Mouse (Mus musculus) MEL (cell line): Measurements from ENCODE around the gene Fam57b.

Experiments used
- CHD1 ChIP-seq: IDR thresholded peaks from 2 replicates; pipeline ENCODE4 v1.6.1; 2012; ENCODE audit warnings: low read depth, mild to moderate bottlenecking, inconsistent platforms, low read length, improper control_type of control experiment
- CHD2 ChIP-seq: IDR thresholded peaks from 2 replicates; pipeline ENCODE4 v1.6.1; 2011; ENCODE audit warnings: low read length, improper control_type of control experiment
- CTCF ChIP-seq, 3 experiments: IDR thresholded peaks in 2 of 3; conservative IDR thresholded peaks in 1 of 3; 2 replicates each; pipeline ENCODE4 v1.5.1; 2011 to 2012; ENCODE audit warnings: low read length in 3 of 3, low read depth in 2 of 3, mild to moderate bottlenecking in 2 of 3, improper control_type of control experiment in 1 of 3, inconsistent platforms in 1 of 3, mixed read lengths in 1 of 3, moderate library complexity in 1 of 3; ENCODE audit not compliant: control insufficient read depth in 1 of 3, insufficient read depth in 1 of 3, poor library complexity in 1 of 3, severe bottlenecking in 1 of 3
- EP300 ChIP-seq, 2 experiments: IDR thresholded peaks; 2 replicates each; pipeline ENCODE4 v1.6.1; 2011; ENCODE audit warnings: improper control_type of control experiment in 2 of 2, low read length in 2 of 2, low read depth in 1 of 2, mild to moderate bottlenecking in 1 of 2
- HCFC1 ChIP-seq: IDR thresholded peaks from 2 replicates; pipeline ENCODE4 v1.6.1; 2012; ENCODE audit warnings: low read depth, mild to moderate bottlenecking, inconsistent platforms, low read length, improper control_type of control experiment, moderate library complexity
- MAFK ChIP-seq: IDR thresholded peaks from 2 replicates; pipeline ENCODE4 v1.6.1; 2011; ENCODE audit warnings: low read depth, mild to moderate bottlenecking, low read length, improper control_type of control experiment, borderline replicate concordance
- MXI1 ChIP-seq: IDR thresholded peaks from 2 replicates; pipeline ENCODE4 v1.6.1; 2011; ENCODE audit warnings: mild to moderate bottlenecking, low read depth, low read length, improper control_type of control experiment
- POLR2A ChIP-seq, 2 experiments: IDR thresholded peaks; 2 replicates each; pipeline ENCODE4 v1.6.1; 2011 to 2012; ENCODE audit warnings: low read length in 2 of 2, mild to moderate bottlenecking in 2 of 2, control low read depth in 1 of 2, improper control_type of control experiment in 1 of 2, low read depth in 1 of 2, moderate library complexity in 1 of 2; ENCODE audit not compliant: control insufficient read depth in 1 of 2, insufficient read depth in 1 of 2, poor library complexity in 1 of 2
- POLR2AphosphoS2 ChIP-seq: IDR thresholded peaks from 2 replicates; pipeline ENCODE4 v1.6.1; 2011; ENCODE audit warnings: low read length, improper control_type of control experiment
- TAL1 ChIP-seq: IDR thresholded peaks from 2 replicates; pipeline ENCODE4 v1.6.1; 2012; ENCODE audit warnings: mild to moderate bottlenecking, inconsistent platforms, low read length, moderate library complexity, mixed read lengths
- USF2 ChIP-seq, 2 experiments: IDR thresholded peaks; 2 replicates each; pipeline ENCODE4 v1.6.1; 2011 to 2012; ENCODE audit warnings: improper control_type of control experiment in 2 of 2, low read length in 2 of 2, borderline replicate concordance in 1 of 2, inconsistent platforms in 1 of 2, low read depth in 1 of 2, mild to moderate bottlenecking in 1 of 2; ENCODE audit not compliant: insufficient read depth in 1 of 2
- ZKSCAN1 ChIP-seq: IDR thresholded peaks from 2 replicates; pipeline ENCODE4 v1.6.1; 2012; ENCODE audit warnings: low read depth, mild to moderate bottlenecking, inconsistent platforms, low read length, improper control_type of control experiment, moderate library complexity

DNA sequence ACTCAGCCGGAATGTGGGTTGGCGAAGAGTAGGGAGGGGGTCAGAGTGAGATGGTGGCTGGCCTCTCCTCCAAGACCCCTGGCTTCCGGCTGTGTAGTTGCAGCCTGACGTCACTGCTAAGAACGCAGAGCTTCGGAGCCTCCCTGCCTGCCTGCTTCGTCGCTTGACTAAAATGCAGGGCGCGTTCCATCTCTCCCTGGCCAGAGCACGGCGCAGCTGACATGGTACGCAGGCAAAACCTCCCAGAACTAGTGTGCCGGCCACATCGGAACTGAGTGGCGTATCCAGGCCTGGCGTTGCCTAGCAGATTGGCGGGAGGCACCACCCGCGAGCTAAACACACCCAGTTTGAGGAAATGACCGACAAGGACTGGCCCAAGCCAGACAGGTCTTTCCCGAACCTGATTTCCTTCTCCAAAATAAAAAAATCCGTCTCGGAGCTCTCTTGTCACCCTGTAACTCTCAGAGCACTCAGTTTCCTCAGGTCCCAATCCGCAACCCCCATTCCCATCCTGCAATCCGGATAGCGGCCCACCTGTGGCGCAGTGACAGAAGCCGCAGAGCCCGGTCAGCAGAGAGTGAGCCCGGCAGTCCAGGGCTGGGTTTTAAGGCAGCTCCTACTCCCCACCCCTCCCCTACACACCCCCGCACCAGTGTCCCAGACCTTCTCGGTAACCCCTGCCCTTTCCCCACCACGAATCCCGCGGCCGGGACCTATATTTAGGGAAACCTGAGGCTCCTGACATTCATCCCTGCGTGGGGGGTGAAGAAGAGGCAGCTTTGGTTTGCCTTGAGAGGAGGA lies 2.2 kb downstream of the Fam57b start:
- TF ChIP-seq POLR2A (IDR thresholded peaks at IDR 0.05; ENCODE audit: control insufficient read depth in 1 of 2, insufficient read depth in 1 of 2, low read depth in 1 of 2, low read length in 2 of 2, poor library complexity in 1 of 2) (no peak), CTCF (IDR thresholded peaks at IDR 0.05 in 2 of 3, conservative IDR thresholded peaks at IDR 0.05 in 1 of 3; ENCODE audit: control insufficient read depth in 1 of 3, insufficient read depth in 1 of 3, low read depth in 2 of 3, low read length in 3 of 3, poor library complexity in 1 of 3, severe bottlenecking in 1 of 3) (no peak), HCFC1 (peak; percentile 18; the same call in 1 of the 2 replicates), ZKSCAN1 (0 out of 2 replicates have a peak, but pooled peaks have one; percentile 12), EP300 (IDR thresholded peaks at IDR 0.05; ENCODE audit: low read depth in 1 of 2, low read length in 2 of 2) (peak in 1 of 2 experiments; percentile 51; a peak in 2 of 4 replicates), MAFK (no peak), POLR2AphosphoS2 (no peak), CHD1 (no peak; the same call in 1 of the 2 replicates), USF2 (IDR thresholded peaks at IDR 0.05; ENCODE audit: borderline replicate concordance in 1 of 2, insufficient read depth in 1 of 2, low read depth in 1 of 2, low read length in 2 of 2) (no peak), TAL1 (no peak), CHD2 (no peak), MXI1 (no peak)
